Mouse (Mus musculus): ENCODE data around the gene Itgal. TPM values are rescaled to one million over a fixed set of nuclear protein-coding genes. Genes with fewer than 3 reads are reported as not detected.

Gene Itgal
- polyA plus RNA-seq, 1 experiment from 2014 or later, result 0.54 TPM

DNA sequence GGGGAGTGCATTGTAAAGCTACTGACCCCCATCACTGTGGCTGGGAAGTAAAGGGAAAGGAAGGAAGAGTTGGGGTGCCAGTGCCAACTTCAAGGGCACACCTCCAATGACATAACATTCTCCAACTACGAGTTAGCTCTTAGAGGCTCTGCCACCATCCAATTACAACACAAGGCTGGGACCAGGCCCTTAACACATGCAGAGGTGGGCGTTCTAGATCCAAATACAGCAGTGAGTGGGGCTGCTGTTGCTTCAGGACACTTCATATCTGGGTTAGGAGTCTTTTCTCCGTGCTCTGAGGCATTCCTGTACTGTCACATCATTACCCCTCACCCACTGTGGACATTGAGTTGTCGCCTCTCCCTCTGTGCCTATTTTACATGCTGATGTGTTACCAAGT lies 25.0 kb downstream of the Itgal start:
- DNase-seq (ENCODE audit: low spot score), result no peak
- Histone ChIP-seq H3K27me3 (ENCODE audit: control insufficient read depth, insufficient read depth, low read length) (no peaks in the 10 kb centered on the region), H3K27ac (ENCODE audit: low read depth, low read length) (no peak overlapping the region), H3K4me2 (replicated peaks; ENCODE audit: low read depth, low read length) (no peak overlapping the region), H3K4me3 (ENCODE audit: low read depth, low read length) (no peak overlapping the region), H3K9me3 (ENCODE audit: control insufficient read depth, low read length) (no peaks in the 10 kb centered on the region), H3K36me3 (ENCODE audit: control insufficient read depth, insufficient read depth, low read length) (no peaks in the 10 kb centered on the region), H3K9ac (ENCODE audit: low read depth, low read length) (no peak overlapping the region), H3K4me1 (replicated peaks; ENCODE audit: control insufficient read depth, insufficient read depth, low read length) (no peaks in the 10 kb centered on the region)
- no peak for ATAC-seq (ENCODE audit: low FRiP score)
- 74% methylated on average over 4 of the region's 4 CpGs for WGBS

DNA sequence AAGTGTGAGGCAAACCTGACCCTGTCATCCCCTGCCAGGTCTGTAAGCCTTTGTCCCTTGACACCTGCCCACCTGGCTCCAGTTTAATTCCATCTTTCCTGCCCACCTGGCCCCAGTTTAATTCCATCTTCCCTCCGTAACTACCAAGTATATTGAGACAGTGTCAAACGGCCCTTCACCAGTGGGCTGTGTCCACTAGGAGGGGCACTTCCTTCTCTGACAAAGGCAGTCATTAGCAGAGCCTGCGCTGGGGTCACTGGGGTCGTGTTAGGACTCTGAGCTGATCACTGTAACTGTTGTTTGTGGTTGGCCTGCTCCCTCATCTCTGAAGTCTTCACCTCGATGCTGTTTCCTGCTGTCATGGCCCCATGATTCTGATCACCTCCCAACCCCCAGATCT lies 26.0 kb downstream of the Itgal start:
- no peak overlapping the region for H3K4me3 ChIP-seq (ENCODE audit: low read depth, low read length)
- no peak overlapping the region for H3K4me2 ChIP-seq (replicated peaks; ENCODE audit: low read depth, low read length)
- H3K36me3 ChIP-seq (ENCODE audit: control insufficient read depth, insufficient read depth, low read length), result no peaks in the 10 kb centered on the region
- H3K4me1 ChIP-seq (replicated peaks; ENCODE audit: control insufficient read depth, insufficient read depth, low read length), result no peaks in the 10 kb centered on the region
- no peaks in the 10 kb centered on the region for H3K9me3 ChIP-seq (ENCODE audit: control insufficient read depth, low read length)
- DNase-seq (ENCODE audit: low spot score) (peak; percentile 24), ATAC-seq (ENCODE audit: low FRiP score) (no peak)
- no peak overlapping the region for H3K27ac ChIP-seq (ENCODE audit: low read depth, low read length)
- WGBS, result 41% methylated on average over 5 of the region's 5 CpGs
- no peak overlapping the region for H3K9ac ChIP-seq (ENCODE audit: low read depth, low read length)
- no peaks in the 10 kb centered on the region for H3K27me3 ChIP-seq (ENCODE audit: control insufficient read depth, insufficient read depth, low read length)

DNA sequence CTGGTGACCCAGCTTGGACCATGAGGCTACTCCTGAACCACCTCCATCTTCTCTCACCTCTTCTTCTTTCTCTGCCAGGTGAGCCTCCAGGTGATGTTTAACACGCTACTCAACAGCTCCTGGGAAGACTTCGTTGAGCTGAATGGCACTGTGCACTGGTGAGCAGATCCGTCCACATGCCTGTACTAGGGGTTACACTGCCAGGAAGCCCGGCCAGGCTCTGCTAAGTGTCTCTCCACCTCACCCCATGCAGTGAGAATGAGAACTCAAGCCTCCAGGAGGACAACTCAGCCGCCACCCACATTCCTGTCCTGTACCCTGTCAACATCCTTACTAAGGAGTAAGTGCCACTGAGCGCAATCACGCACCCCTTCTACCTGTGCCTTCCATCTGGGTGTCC lies 28.9 kb downstream of the Itgal start:
- H3K27ac ChIP-seq (ENCODE audit: low read depth, low read length), result no peak overlapping the region
- no peak overlapping the region for H3K4me2 ChIP-seq (replicated peaks; ENCODE audit: low read depth, low read length)
- no peak for ATAC-seq (ENCODE audit: low FRiP score)
- no peaks in the 10 kb centered on the region for H3K27me3 ChIP-seq (ENCODE audit: control insufficient read depth, insufficient read depth, low read length)
- no peak overlapping the region for H3K4me3 ChIP-seq (ENCODE audit: low read depth, low read length)
- H3K4me1 ChIP-seq (replicated peaks; ENCODE audit: control insufficient read depth, insufficient read depth, low read length), result no peaks in the 10 kb centered on the region
- no peak for DNase-seq (ENCODE audit: low spot score)
- H3K9ac ChIP-seq (ENCODE audit: low read depth, low read length), result no peak overlapping the region
- no peaks in the 10 kb centered on the region for H3K9me3 ChIP-seq (ENCODE audit: control insufficient read depth, low read length)
- 89% methylated on average over 7 of the region's 7 CpGs for WGBS
- H3K36me3 ChIP-seq (ENCODE audit: control insufficient read depth, insufficient read depth, low read length), result no peaks in the 10 kb centered on the region

DNA sequence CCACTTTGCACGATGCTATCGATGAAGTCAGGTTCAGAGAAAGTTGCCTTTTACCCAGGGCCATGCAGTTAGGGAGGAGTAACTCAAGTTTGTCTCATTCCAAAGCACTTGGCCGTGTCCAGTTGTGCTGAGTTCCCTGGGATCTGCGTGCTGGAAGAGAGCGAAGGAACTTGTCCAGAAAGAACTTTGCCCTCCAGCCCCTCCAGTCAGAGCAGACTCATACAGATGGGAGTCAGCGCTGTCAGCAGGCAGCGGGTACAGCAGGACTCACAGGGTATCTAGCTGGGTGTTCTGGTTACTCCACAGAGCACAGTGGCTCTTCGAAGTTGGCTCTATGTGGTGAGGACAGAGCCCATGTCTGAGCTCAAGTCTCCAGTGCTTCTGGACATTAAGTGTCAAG lies 29.5 kb downstream of the Itgal start:
- Histone ChIP-seq H3K9ac (ENCODE audit: low read depth, low read length) (no peak overlapping the region), H3K27me3 (ENCODE audit: control insufficient read depth, insufficient read depth, low read length) (no peaks in the 10 kb centered on the region), H3K4me1 (replicated peaks; ENCODE audit: control insufficient read depth, insufficient read depth, low read length) (no peaks in the 10 kb centered on the region), H3K9me3 (ENCODE audit: control insufficient read depth, low read length) (no peaks in the 10 kb centered on the region), H3K36me3 (ENCODE audit: control insufficient read depth, insufficient read depth, low read length) (no peaks in the 10 kb centered on the region), H3K4me2 (replicated peaks; ENCODE audit: low read depth, low read length) (no peak overlapping the region), H3K27ac (ENCODE audit: low read depth, low read length) (no peak overlapping the region), H3K4me3 (ENCODE audit: low read depth, low read length) (no peak overlapping the region)
- ATAC-seq (ENCODE audit: low FRiP score) (no peak), DNase-seq (ENCODE audit: low spot score) (no peak)
- WGBS, result 90% methylated on average over 8 of the region's 8 CpGs

DNA sequence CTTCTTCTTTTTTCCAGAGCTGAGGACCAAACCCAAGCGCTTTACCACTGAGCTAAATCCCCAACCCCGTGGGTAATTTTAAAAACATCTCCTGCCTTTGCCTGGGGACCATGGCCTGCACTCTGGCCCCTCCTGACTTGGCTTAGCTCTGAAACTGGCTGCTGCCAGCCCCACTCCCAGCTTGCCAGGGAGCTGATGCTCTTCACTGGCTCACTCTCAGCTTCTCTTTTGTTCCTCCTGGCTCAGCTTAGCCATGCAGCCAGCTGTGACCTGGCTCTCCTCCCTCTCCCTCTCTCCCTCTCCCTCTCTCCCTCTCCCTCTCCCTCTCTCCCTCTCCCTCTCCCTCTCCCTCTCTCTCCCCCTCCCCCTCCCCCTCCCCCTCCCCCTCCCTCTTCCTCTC lies 30.6 kb downstream of the Itgal start:
- H3K36me3 ChIP-seq (ENCODE audit: control insufficient read depth, insufficient read depth, low read length), result no peaks in the 10 kb centered on the region
- DNase-seq (ENCODE audit: low spot score), result no peak
- no peak overlapping the region for H3K9ac ChIP-seq (ENCODE audit: low read depth, low read length)
- 60% methylated on average over 2 of the region's 2 CpGs for WGBS
- H3K4me2 ChIP-seq (replicated peaks; ENCODE audit: low read depth, low read length), result no peak overlapping the region
- H3K4me1 ChIP-seq (replicated peaks; ENCODE audit: control insufficient read depth, insufficient read depth, low read length), result no peaks in the 10 kb centered on the region
- H3K27me3 ChIP-seq (ENCODE audit: control insufficient read depth, insufficient read depth, low read length), result no peaks in the 10 kb centered on the region
- no peak overlapping the region for H3K4me3 ChIP-seq (ENCODE audit: low read depth, low read length)
- ATAC-seq (ENCODE audit: low FRiP score), result no peak
- no peaks in the 10 kb centered on the region for H3K9me3 ChIP-seq (ENCODE audit: control insufficient read depth, low read length)
- H3K27ac ChIP-seq (ENCODE audit: low read depth, low read length), result no peak overlapping the region

DNA sequence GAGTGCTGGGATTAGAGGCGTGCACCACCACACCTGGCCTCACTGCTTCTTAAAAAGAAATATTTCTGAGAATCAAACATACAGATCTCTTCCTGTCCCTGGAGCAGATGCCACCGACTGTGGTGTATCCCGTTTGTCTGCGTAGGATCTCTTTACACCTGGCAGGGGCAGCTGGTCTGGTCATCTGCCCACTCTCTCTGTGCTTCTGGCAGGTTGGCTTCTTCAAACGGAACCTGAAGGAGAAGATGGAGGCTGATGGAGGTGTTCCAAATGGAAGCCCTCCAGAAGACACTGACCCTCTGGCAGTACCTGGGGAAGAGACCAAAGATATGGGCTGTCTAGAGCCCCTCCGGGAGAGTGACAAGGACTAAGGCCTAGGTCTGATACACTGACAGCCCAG lies 37.2 kb downstream of the Itgal start:
- WGBS, result 83% methylated on average over 6 of the region's 6 CpGs
- Histone ChIP-seq H3K27ac (ENCODE audit: low read depth, low read length) (no peak overlapping the region), H3K4me1 (replicated peaks; ENCODE audit: control insufficient read depth, insufficient read depth, low read length) (no peaks in the 10 kb centered on the region), H3K36me3 (ENCODE audit: control insufficient read depth, insufficient read depth, low read length) (no peaks in the 10 kb centered on the region), H3K9ac (ENCODE audit: low read depth, low read length) (no peak overlapping the region), H3K27me3 (ENCODE audit: control insufficient read depth, insufficient read depth, low read length) (no peaks in the 10 kb centered on the region), H3K4me3 (ENCODE audit: low read depth, low read length) (no peak overlapping the region), H3K4me2 (replicated peaks; ENCODE audit: low read depth, low read length) (no peak overlapping the region), H3K9me3 (ENCODE audit: control insufficient read depth, low read length) (no peaks in the 10 kb centered on the region)
- no peak for DNase-seq (ENCODE audit: low spot score)
- ATAC-seq (ENCODE audit: low FRiP score), result no peak

DNA sequence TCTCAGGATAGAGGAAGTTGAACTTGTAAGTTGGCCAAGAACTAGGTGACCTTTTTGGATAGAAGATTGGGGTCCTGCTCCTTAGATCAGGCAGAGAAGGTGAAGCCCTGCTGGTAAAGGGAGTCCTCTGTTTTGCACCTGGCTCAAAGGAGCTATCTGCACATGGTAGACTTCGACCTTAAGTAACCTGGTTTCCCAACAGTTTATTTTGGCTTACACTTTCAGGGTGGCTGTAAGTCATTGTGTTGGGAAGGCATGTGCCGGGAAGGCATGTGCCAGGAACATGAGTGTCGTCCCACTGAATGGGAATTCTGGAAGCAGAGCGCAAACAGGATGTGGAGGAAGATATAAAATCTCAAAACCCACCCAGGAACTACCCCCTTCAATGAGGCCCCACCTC lies 39.5 kb downstream of the Itgal start:
- H3K9me3 ChIP-seq (ENCODE audit: control insufficient read depth, low read length), result no peaks in the 10 kb centered on the region
- H3K27me3 ChIP-seq (ENCODE audit: control insufficient read depth, insufficient read depth, low read length), result no peaks in the 10 kb centered on the region
- no peaks in the 10 kb centered on the region for H3K36me3 ChIP-seq (ENCODE audit: control insufficient read depth, insufficient read depth, low read length)
- ATAC-seq (ENCODE audit: low FRiP score), result no peak
- no peak overlapping the region for H3K4me2 ChIP-seq (replicated peaks; ENCODE audit: low read depth, low read length)
- 89% methylated on average over 4 of the region's 4 CpGs for WGBS
- no peak overlapping the region for H3K27ac ChIP-seq (ENCODE audit: low read depth, low read length)
- H3K4me1 ChIP-seq (replicated peaks; ENCODE audit: control insufficient read depth, insufficient read depth, low read length), result no peaks in the 10 kb centered on the region
- no peak overlapping the region for H3K9ac ChIP-seq (ENCODE audit: low read depth, low read length)
- H3K4me3 ChIP-seq (ENCODE audit: low read depth, low read length), result no peak overlapping the region
- DNase-seq (ENCODE audit: low spot score), result no peak

DNA sequence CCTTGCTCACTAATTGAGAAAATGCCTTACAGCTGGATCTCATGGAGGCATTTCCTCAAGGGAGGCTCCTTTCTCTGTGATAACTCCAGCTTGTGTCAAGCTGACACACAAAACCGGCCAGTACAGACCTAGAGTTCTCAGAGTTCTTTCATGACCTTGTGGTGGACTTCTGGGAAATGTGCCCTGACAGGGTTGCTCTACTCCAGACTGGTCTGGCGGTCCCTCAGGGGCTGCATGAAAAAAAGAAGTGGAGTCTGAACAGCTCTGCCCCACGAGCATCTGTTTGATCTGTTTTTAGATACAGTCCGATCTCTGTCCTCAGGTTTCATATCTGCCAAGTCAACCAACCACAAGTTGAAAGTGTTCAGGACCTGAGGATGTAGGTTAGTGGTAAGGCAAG lies 41.6 kb downstream of the Itgal start:
- 80% methylated on average over 4 of the region's 4 CpGs for WGBS
- Histone ChIP-seq H3K27ac (ENCODE audit: low read depth, low read length) (no peak overlapping the region), H3K9ac (ENCODE audit: low read depth, low read length) (no peak overlapping the region), H3K27me3 (ENCODE audit: control insufficient read depth, insufficient read depth, low read length) (no peaks in the 10 kb centered on the region), H3K9me3 (ENCODE audit: control insufficient read depth, low read length) (no peaks in the 10 kb centered on the region), H3K4me3 (ENCODE audit: low read depth, low read length) (no peak overlapping the region), H3K4me1 (replicated peaks; ENCODE audit: control insufficient read depth, insufficient read depth, low read length) (no peaks in the 10 kb centered on the region), H3K4me2 (replicated peaks; ENCODE audit: low read depth, low read length) (no peak overlapping the region), H3K36me3 (ENCODE audit: control insufficient read depth, insufficient read depth, low read length) (no peaks in the 10 kb centered on the region)
- DNase-seq (ENCODE audit: low spot score), result no peak
- no peak for ATAC-seq (ENCODE audit: low FRiP score)

DNA sequence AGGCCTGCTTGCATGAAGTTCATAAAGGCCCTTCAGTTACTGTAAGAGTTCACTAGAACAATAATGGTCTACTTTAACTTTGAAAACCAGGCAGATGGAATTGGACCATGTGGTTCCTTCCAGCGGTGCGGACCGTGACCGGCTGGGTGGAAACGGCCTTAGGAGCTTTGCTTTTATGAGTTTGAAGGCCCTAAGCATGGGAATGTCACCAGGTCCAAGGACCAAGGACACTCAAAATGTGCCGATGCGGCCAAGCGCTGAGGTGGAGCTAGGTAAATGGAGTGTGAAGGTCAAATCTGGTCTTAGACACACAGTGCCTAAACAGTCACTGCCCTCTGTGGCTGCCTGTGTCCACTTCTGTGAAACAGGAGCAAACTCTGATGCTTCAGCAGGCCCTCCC lies 45.3 kb downstream of the Itgal start:
- no peak overlapping the region for H3K4me2 ChIP-seq (replicated peaks; ENCODE audit: low read depth, low read length)
- WGBS, result 96% methylated on average over 8 of the region's 8 CpGs
- DNase-seq (ENCODE audit: low spot score) (no peak), ATAC-seq (ENCODE audit: low FRiP score) (no peak)
- H3K9me3 ChIP-seq (ENCODE audit: control insufficient read depth, low read length), result no peaks in the 10 kb centered on the region
- H3K36me3 ChIP-seq (ENCODE audit: control insufficient read depth, insufficient read depth, low read length), result 0 out of 2 replicates have a peak, but pooled peaks cover 2% of the 10 kb centered on the region
- H3K27ac ChIP-seq (ENCODE audit: low read depth, low read length), result no peak overlapping the region
- peaks cover 3% of the 10 kb centered on the region; the same call in 1 of the 2 replicates for H3K4me1 ChIP-seq (replicated peaks; ENCODE audit: control insufficient read depth, insufficient read depth, low read length)
- no peak overlapping the region for H3K9ac ChIP-seq (ENCODE audit: low read depth, low read length)
- no peak overlapping the region for H3K4me3 ChIP-seq (ENCODE audit: low read depth, low read length)
- H3K27me3 ChIP-seq (ENCODE audit: control insufficient read depth, insufficient read depth, low read length), result no peaks in the 10 kb centered on the region

Measured in hindbrain, embryonic 11.5 days (tissue).